Comparison of ENCODE assay signal across 8 mouse cellular contexts in the genomic region with DNA sequence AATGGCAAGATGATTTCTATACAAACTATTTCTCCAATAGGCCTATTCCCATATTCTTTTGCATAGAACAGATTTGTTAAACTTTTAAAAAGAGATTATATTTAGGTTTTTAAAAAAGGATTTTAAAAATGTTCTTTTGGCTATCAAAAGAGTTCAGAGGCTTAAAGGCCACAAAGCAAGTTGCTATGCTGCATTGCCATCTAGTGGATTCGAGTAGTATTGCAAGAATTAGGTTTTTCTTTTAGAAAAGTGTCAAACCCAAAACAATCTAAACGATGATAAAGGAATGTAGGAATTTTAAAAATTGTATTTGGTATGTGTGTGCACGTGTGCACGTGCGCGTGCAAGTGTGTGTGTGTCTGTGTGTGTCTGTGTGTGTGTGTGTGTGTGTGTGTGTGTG.
DNase-seq lines count a peak whose midpoint lies in the region; ATAC-seq and TF ChIP-seq lines count a peak whose summit lies in the region.
"Had no signal": no experiment of that assay in that cellular context is flagged by ENCODE, and none has a peak within 500 bp of the region (broad histone marks: within the 10 kb centered on the region; RNA-seq: fewer than 3 reads in every experiment).

No protein-coding gene starts in this region.

- TF ChIP-seq CTCF in kidney, postnatal 0 days (IDR thresholded peaks at IDR 0.05; ENCODE audit: low read depth) = peak; percentile 89

- no peaks in the 10 kb centered on the region for H3K27me3 ChIP-seq in kidney, postnatal 0 days (ENCODE audit: insufficient read depth, low read length)
- H3K27me3 ChIP-seq in kidney, embryonic 14.5 days (ENCODE audit: control insufficient read depth, insufficient read depth, low read length) = no peaks in the 10 kb centered on the region

- no peaks in the 10 kb centered on the region for H3K4me1 ChIP-seq in kidney, postnatal 0 days (replicated peaks; ENCODE audit: insufficient read depth, low read length)
- H3K4me1 ChIP-seq in kidney, embryonic 14.5 days (ENCODE audit: control insufficient read depth, insufficient read depth, low read length) = no peaks in the 10 kb centered on the region
- H3K4me1 ChIP-seq in ES-E14 (ENCODE audit: control insufficient read depth in 2 of 2, insufficient read depth in 2 of 2, low read length in 2 of 2, poor library complexity in 1 of 2) = no peaks in the 10 kb centered on the region

- H3K27ac ChIP-seq in kidney, postnatal 0 days = no peak overlapping the region
- no peak overlapping the region for H3K27ac ChIP-seq in kidney, embryonic 14.5 days (ENCODE audit: low read depth, low read length)
- no peak overlapping the region for H3K27ac ChIP-seq in ES-E14 (ENCODE audit: insufficient read depth, low read depth, low read length, poor library complexity, severe bottlenecking)

- 16% methylated on average over 6 of the region's 6 CpGs for WGBS in kidney, postnatal 0 days
- 9% methylated on average over 6 of the region's 6 CpGs for WGBS in kidney, embryonic 14.5 days

- in situ Hi-C loops in ES-E14 (cut with MboI; ENCODE audit: low sequenced_read_pairs in 2 of 2, unreplicated experiment in 2 of 2) = loop anchor here in 1 of 2 experiments (25.0 kb wide), 1 partner anchor 281 kb away; no protein-coding TSS in a partner anchor

- H3K4me2 ChIP-seq in kidney, postnatal 0 days (ENCODE audit: low read length) = no peak overlapping the region
- no peak overlapping the region for H3K4me2 ChIP-seq in kidney, embryonic 14.5 days (replicated peaks; ENCODE audit: low read depth, low read length)

- no peak for ATAC-seq in kidney, postnatal 0 days (replicated peaks; ENCODE audit: low FRiP score, low read depth)
- no peak for ATAC-seq in kidney, embryonic 14.5 days (ENCODE audit: low FRiP score, low TSS enrichment)

- intact Hi-C loops in left cerebral cortex, postnatal 36 days (cut with DNase I) = loop anchor here (2.0 kb wide), 1 partner anchor 278 kb away; no protein-coding TSS in a partner anchor

- peak; percentile 75 for DNase-seq in kidney, postnatal 0 days (ENCODE audit: low spot score)
- peak; percentile 57 for DNase-seq in CD4-positive helper T cell, adult 2 months (ENCODE audit: low read depth, low spot score)
- peak; percentile 36 for DNase-seq in ES-E14 (ENCODE audit: low read depth, low spot score)
- peak; percentile 53 for DNase-seq in forelimb bud, embryonic 11.5 days (ENCODE audit: low read depth, low spot score)
- DNase-seq in adrenal gland, postnatal 36 days = no peak
- no peak for DNase-seq in left cerebral cortex, postnatal 36 days (ENCODE audit: low spot score in 2 of 2)
- DNase-seq: cerebellum, adult 9-11 months had no signal

- H3K9me3 ChIP-seq in kidney, postnatal 0 days (replicated peaks; ENCODE audit: low read length) = no peaks in the 10 kb centered on the region
- no peaks in the 10 kb centered on the region for H3K9me3 ChIP-seq in kidney, embryonic 14.5 days (ENCODE audit: control insufficient read depth, low read length)
- no peaks in the 10 kb centered on the region for H3K9me3 ChIP-seq in ES-E14 (ENCODE audit: control insufficient read depth, insufficient read depth, low read depth, low read length)

- H3K9ac ChIP-seq in kidney, postnatal 0 days (ENCODE audit: low read depth, low read length) = no peak overlapping the region
- H3K9ac ChIP-seq in kidney, embryonic 14.5 days (ENCODE audit: low read depth, low read length) = no peak overlapping the region
- no peak overlapping the region for H3K9ac ChIP-seq in ES-E14 (ENCODE audit: insufficient read depth, low read depth, low read length, poor library complexity, severe bottlenecking)

- no peak overlapping the region for H3K4me3 ChIP-seq in kidney, postnatal 0 days (replicated peaks; ENCODE audit: low read depth, low read length)
- no peak overlapping the region for H3K4me3 ChIP-seq in kidney, embryonic 14.5 days (ENCODE audit: low read length)
- no peak overlapping the region for H3K4me3 ChIP-seq in ES-E14 (ENCODE audit: insufficient read depth in 1 of 2, low read depth in 1 of 2, low read length in 2 of 2, poor library complexity in 1 of 2, severe bottlenecking in 1 of 2)

- H3K36me3 ChIP-seq in kidney, postnatal 0 days (ENCODE audit: insufficient read depth, low read length) = no peaks in the 10 kb centered on the region
- no peaks in the 10 kb centered on the region for H3K36me3 ChIP-seq in kidney, embryonic 14.5 days (ENCODE audit: control insufficient read depth, insufficient read depth, low read length)
- H3K36me3 ChIP-seq in ES-E14 (ENCODE audit: control insufficient read depth, insufficient read depth, low read length, poor library complexity, severe bottlenecking) = no peaks in the 10 kb centered on the region

TF ChIP-seq in ES-E14, 5 proteins besides CTCF, POLR2A, EP300 and RAD21:
- TF ChIP-seq MAFK (IDR thresholded peaks at IDR 0.05; ENCODE audit: insufficient read depth, low read depth, low read length) (no peak), CHD2 (IDR thresholded peaks at IDR 0.05; ENCODE audit: low read depth, low read length) (no peak), HCFC1 (IDR thresholded peaks at IDR 0.05; ENCODE audit: borderline replicate concordance, insufficient read depth, low read length) (no peak), ZNF384 (IDR thresholded peaks at IDR 0.05; ENCODE audit: low read depth, low read length) (no peak), ZC3H11A (IDR thresholded peaks at IDR 0.05; ENCODE audit: borderline replicate concordance, low read depth, low read length) (peak; percentile 83)
TF ChIP-seq in ES-E14: peak in this region for 1.

Comparison
In these comparisons a context has a peak if more than half of its experiments do, and no peak if none do; other contexts are left out.
1. DNase-seq: peak in kidney, postnatal 0 days (single experiment), CD4-positive helper T cell, adult 2 months (single experiment), ES-E14 (single experiment) and forelimb bud, embryonic 11.5 days (single experiment); none in adrenal gland, postnatal 36 days (0 of 2) and left cerebral cortex, postnatal 36 days (0 of 2).